Mouse (Mus musculus): ENCODE measurements around the gene Gps1.
"Not testable (repeated sequence)": the region's sequence is repeated elsewhere in the genome, so short reads cannot be mapped to it uniquely, and the experiment has no call there.

The Gps1 gene

DNA sequence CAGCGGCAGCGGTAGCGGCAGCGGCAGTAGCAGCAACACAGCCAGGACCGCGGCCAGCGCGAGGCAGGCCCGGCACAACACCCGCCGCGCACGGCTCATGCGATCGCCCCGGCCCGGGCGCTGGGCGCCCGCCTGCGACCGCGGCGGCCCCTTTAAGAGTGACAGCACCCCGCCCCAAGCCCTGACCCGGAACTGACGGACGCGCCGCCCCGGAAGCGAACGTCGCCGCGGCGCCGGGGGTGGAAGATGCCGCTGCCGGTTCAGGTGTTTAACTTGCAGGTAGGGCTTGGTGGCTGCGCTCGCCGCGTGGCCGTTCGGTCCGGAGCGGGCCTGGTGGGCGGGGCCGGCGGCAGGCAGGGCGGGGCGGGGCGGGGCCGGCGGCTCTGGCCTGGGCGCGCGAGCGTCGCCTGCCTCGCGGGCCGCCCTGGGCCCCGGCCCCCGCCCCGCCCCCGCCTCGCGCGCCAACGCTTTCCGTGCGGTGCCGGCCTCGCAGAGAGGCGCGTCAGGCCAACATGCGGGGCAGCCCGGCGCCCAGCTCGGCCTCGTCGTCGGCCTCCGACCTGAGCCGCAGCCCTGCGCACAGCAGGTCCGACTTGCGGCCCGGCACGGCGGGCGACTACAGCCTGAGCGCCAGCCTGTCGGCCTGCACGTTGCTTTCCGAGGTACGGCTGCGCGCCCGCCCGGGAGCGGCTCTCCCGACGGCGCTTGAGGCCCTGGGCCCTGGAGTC is at the start of gene Gps1, which contains the start of gene Rfng:
Gene Gps1, plus strand, starts transcription at position 209 of the 728 bp plus-strand sequence.
Gene Rfng, minus strand, starts transcription at position 144 of the 728 bp plus-strand sequence.
- DNase-seq (ENCODE audit: low spot score in 2 of 2): peak; percentile 78 to 80

DNA sequence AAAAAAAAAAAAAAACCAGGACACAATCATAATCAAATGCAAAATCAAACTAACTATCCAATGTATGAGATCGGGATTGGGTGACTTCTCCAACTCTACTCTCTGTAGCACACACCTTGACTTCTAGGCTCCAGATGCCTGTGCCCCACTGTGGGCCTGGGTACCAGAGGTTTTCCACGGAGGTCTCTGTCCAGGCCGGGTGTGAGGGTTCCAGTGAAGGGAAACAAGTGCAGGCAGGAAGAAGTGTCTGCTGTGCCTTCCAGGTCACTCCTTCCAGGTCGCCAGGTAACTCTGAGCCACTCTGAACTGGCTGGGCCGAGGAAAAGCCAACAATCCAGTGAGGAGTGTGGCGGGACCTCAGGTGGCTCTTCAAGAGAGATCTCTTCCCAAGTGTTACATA is 47.6 kb upstream of the Gps1 start:
- no peak for DNase-seq (ENCODE audit: low spot score in 2 of 2)

DNA sequence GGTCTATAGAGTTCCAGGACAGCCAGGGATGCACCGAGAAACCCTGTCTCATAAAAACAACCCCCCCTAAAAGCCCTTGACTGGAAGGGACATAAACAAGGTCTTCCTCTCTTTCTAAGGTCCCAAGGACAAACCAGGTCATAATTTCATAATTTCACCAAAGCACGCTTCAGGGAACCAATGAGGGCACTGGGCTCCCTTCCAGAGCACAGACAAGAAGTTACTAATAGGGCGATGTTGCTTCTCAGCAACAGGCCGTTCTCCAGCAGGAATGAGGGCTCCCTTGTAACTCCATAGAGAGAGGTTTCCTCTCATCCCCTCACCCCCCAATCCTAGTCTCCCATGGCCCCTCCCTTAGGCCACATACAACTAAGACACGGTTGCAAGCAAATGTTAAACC is 43.1 kb upstream of the Gps1 start:
- DNase-seq (ENCODE audit: low spot score in 2 of 2): no peak

DNA sequence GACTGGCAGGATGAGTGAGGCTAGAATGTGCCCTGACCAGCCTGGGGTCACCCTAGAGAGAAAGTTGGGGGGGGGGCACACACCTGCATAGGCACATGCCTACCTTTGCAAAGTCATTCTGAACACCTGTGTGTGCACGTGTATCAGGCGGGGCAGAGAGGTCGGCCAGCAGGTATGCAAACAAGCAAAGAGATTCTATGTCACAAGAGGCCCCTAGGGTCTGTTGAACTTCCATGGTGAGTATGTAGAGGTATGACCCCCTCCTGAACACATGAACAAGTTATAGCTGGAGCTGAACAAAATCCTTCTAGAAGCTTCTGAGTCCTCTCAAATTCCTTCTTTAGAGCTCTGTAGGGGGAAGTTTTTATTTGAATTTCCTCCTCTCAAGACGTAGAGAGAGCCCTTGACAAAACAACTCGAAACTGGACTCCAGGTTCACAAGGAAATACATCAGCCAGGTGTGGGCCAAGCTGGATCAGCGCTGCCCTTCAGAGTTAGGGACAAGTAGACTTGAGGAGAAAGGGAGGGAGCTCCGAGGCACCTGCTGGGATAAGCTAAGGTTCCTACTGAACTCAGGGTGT is 39.9 kb upstream of the Gps1 start:
- DNase-seq (ENCODE audit: low spot score in 2 of 2): no peak

DNA sequence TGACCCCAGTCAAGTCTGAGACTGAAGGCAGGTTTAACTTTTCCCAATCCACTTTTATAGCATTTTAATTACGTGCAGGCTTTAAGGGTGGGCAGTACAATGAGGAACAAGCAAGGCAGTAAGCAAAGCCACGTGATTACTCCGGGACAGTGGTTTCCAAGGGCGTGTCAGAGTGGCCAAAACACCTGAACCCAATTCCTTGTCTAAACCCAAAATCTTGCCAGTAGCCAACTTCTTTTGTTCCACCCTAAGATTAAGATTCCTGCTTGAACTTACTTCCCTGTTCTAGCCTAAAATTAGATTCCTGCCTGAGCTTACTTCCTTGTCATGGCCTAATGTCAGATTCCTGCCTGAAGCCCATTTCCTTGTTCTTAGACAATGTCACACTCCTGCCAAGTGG is 36.1 kb upstream of the Gps1 start:
- no peak for DNase-seq (ENCODE audit: low spot score in 2 of 2)

DNA sequence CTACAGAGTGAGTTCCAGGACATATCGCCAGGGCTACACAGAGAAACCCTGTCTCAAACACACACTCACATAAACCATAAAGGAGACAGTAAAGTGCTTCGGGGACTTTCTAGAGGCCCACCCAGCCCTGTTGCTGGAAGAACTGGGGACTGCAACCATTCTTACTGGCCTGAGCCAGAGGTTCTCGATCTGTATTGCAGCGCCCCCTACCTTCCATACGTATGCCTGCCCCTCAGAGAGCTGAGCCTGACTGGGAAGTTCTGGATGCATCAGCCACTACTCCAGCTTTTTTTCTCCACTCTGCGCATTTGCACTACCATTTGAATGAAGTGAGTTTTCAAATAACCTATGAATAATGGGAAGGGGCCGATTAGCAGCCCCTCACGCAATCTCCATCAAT is 34.6 kb upstream of the Gps1 start:
- peak in 1 of 2 experiments; percentile 8 for DNase-seq (ENCODE audit: low spot score in 2 of 2)

DNA sequence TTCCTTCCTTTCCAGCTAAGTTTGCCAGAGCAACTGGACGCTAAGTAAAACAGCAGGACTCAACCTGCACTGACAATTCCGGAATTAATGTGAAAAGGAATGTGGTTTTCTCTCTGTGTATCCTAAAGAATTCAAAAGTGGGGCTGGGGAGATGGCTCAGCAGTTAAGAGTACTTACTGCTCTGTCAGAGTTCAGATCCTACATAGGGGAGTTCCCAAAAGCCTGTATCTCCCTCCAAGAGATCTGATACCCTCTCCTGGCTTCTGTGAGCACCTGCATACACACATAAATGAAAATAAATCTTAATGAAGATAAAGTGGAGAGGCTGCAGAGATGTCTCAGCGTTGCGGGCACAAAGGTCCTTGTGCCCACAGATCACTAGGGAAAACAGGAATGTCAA is 32.5 kb upstream of the Gps1 start:
- DNase-seq (ENCODE audit: low spot score in 2 of 2): no peak

DNA sequence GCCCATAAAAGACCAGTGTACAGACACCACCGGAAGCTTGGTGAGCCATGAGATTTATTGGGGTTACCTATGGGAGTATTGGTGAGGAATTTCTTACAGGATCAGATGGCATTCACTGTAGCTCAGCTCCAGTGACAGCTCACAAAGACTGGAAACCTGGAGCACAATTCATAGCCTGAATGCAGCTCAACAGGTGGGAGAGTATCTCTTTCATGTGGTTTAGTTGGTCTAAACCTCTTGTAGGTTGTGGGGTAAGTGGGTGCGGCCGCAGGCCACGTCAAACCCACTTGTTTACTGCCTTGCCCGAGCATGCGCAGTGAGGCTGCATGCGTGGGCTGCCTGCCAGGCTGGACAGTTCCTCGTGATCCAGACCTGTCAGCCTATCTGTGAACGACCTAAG is 23.8 kb upstream of the Gps1 start:
- DNase-seq (ENCODE audit: low spot score in 2 of 2): no peak

DNA sequence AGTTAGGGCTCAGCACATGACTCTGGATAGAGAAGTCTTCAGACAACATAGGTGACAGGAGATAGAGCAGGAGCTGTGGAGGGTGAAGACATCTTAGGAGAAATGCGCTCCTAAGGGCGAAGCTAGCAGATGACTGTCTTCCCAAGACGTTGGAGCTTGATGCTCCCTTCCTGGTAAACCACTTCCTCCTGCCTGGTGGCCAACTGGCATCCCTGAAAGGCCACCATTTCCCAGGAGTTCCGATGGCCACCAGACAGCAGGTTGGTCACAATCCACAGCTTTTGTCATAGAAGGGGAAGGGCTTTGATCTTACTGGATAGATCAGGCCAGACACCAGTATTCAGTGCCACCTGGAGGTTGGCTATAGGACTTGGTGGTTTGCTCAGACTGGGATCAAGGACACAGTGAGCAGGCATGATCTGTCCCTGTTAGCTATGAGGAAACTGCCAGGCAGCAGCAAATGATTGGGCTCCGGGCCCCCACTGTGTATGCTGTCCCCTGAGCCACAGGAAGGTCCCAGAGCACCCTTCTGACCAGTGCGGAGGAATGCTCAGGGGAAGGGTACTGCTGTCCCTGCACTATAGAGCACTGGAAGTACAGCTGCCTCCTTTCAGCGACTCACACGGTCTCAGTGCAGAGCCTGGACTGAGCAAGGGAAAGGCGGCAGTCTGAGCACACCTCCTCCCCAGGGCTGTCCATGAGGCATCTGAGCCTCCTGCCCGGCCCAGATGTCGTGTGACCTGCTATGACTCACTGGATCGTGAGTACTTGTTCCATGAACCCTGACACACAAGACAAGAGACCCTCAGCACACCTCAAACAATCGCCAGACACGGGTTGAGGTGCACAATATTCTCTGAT is 22.0 kb upstream of the Gps1 start:
- DNase-seq (ENCODE audit: low spot score in 2 of 2): no peak

DNA sequence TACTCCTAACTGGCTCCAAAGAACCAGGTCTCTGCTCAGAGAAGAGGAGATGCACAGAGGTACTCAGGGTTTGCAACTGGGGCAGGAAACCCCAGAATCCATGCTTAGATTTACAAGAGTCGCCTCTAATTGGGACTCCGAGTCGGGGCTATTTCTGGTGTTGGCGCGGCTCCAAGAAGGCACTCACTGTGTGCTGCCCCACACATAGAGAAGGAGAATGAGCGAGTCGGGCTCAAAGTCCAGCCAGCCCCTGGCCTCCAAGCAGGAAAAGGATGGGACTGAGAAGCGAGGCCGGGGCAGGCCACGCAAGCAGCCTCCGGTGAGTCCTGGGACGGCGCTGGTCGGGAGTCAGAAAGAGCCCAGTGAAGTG is 21.4 kb upstream of the Gps1 start, which contains the start of gene Hmga1b:
Gene Hmga1b, plus strand, starts transcription at position 123 of the 370 bp plus-strand sequence.
- DNase-seq (ENCODE audit: low spot score in 2 of 2): not testable (repeated sequence)

DNA sequence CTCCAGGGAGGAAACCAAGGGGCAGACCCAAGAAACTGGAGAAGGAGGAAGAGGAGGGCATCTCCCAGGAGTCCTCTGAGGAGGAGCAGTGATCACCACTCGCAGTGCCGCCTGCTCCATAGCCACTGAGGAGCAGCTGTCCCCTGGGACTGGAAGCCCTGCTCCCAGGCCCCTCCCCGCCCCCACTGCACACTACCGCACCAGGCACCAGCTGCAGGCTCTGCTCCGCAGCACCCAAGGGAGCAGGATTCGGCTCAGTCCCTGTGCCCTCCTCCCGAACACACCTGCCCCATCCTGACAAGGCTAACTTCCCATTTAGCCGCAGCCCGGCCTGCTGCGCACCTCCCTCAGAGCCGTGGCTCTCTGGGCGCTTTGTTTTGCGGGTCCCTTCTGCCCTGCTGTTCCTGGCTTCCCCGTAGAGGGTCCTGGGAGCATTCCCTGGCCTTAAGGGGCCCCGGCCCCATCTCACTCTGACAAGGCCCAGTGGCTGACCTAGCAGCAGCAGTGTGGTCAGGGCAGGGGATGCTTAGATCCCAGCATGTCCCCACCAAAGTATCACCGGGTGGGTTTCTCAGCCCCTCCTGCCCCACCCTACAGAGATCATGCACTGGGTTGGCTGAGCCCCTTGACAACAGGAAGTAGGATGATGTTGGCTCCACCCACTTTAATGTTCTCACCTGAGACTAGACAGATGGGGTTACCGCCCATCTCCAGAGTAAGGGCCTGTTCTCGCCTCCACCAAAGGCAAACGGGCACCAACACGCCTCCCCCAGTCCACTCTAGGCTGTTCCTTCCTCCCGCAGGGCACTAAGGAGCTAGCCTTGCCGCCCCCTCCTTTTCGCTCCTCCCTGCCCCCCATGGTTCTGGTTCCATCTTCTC is 20.7 kb upstream of the Gps1 start:
- not testable (repeated sequence) for DNase-seq (ENCODE audit: low spot score in 2 of 2)

DNA sequence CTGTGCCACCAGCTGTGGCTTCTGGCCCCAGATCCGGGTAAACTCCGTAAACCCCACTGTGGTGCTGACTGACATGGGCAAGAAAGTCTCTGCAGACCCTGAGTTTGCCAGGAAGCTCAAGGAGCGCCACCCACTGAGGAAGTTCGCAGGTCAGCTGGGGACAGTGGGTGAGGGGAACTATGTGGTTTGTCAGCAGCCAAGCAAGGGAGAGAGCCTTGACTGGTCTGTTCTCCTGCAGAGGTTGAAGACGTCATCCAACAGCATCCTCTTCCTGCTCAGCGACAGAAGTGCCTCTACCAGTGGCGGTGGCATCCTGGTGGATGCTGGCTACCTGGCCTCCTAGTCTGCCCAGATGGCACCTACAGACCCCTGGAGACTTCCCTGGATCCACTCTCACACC is 17.0 kb upstream of the Gps1 start:
- not testable (repeated sequence) for DNase-seq (ENCODE audit: low spot score in 2 of 2)

DNA sequence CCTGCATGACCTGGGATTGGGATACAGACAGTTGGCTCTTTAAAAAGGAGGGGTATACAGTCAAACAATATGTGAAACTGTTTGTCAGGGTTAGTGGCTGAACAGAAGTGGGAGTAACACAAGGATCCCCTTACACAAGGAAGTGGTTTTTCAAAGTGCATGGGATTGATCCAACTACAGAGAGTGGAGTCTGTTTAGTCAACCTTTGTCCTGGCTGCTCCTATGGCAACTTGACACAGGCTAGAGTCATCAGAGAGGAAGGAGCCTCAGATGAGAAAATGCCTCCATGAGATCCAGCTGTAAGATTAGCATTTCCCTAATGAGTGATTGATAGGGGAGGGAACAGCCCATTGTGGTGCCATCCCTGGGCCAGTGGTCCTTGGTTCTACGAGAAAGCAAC is 15.9 kb upstream of the Gps1 start:
- no peak for DNase-seq (ENCODE audit: low spot score in 2 of 2)

DNA sequence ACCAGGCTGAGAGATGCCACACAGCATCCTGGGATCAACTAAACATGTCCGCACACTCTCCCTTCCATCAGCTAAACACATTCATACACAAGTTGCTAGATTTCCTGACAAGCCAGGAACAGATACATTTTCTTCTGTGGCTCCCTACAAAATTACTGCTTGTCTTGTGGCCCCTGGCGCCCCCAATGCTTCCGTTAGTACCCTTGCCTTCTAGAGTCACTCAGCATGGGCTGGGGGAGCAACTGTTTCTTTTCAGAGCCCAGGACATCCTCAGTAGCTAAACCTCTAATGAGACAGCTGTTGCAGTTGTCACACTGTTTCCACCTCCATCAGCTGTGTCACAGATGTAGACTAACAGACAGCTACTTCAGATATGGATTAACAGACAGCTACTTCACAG is 11.3 kb upstream of the Gps1 start:
- no peak for DNase-seq (ENCODE audit: low spot score in 2 of 2)

DNA sequence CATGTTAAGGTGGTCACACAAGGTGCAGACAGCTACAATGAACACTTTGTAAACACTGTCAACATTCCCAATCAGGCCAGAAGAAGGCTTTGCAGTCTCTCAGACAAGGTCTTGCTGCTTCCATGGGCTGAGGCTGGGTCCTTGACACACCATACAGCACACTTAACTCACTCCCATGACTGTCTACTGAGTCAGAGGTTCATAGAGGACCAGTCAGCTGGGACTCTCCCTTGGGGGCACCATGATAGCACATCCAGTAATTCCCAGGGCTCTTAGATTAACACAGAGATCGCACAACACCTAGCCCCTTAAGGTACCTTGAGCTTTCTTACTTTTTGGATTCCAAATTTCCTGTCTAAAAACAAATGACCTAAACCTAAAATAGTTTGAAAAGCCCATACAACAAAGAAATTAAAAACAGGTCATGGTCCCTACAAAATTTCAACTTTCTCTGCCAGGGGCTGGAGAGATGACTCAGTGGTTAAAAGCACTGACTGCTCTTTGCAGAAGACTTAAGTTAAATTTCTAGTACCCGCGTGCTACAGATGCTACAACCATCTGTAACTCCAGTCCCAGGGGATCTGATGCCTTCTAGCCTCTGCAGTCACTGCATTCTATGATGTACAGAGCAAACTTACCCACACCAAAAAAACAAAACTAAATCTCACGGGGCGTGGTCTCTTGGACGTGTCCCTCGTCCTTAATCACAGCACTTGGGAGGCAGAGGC is 10.4 kb upstream of the Gps1 start:
- no peak for DNase-seq (ENCODE audit: low spot score in 2 of 2)

DNA sequence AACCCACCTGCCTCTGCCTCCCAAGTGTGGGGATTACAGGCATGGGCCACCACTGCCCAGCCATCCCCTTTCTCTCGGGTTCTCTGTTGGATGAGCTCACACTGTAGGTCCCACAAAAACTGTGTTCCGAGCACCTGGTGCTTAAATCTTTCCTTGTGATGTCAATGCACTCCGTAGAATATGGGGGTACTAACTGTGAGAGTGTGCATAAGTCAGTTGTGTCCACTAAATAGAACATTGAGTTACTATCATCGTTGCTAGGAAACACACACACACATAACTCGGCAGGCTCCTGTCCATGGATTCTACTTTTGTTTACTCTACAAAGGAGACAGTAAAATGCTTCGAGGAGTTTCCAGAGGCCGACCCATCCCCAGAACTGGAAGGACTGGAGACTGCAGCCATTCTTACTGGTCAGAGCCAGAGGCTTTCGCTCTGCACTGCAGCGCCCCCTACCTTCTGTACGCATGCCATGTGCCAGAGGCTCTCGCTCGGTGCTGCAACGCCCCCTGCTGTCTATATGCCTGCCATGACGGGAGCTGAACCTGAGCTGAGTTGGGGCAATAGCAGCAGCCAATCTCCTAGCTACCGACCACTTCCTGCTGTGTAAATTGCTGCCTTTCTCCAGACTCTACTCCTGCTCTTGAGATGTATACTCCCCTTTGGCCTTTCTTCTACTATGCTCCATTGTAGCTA is 8.2 kb upstream of the Gps1 start:
- peak; percentile 95 to 96 for DNase-seq (ENCODE audit: low spot score in 2 of 2)

DNA sequence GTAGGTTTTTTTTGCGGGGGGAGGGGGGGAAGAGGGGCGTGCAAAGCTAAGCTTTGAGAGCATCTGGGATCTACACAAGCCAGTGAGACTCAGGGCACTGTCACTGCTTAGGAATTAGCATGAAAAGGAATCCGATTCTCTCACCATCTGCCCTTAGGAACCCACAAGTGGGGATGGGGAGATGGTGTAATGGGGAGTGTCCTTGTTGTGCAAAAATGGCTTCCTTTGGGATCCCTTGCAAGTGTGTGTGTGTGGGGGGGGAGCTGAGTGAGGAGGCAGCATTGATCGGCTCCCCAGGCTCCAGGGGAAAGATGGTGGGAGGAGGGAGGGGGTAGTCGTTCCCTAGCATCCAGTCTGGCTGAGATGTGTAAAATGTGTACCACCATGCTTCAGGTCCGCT is 6.9 kb upstream of the Gps1 start:
- no peak for DNase-seq (ENCODE audit: low spot score in 2 of 2)

DNA sequence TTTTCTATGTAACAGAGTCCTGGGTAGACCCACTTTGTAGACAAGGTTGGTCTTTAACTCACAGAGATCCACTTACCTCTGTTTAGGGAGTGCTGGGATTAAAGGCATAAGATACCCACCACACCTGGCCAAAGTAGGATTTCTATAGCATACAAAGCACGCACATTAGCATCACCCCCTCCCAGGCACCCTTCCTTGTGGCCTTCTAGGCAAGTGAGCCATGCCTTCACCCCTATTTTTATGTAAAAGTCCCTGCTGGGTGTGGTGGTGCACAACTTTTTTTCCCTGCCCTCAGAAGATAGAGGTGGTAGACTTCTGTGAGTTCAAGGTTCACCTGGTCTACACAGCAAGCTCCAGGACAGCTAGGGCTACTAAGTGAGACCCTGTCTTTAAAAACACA is 4.2 kb upstream of the Gps1 start:
- no peak for DNase-seq (ENCODE audit: low spot score in 2 of 2)

DNA sequence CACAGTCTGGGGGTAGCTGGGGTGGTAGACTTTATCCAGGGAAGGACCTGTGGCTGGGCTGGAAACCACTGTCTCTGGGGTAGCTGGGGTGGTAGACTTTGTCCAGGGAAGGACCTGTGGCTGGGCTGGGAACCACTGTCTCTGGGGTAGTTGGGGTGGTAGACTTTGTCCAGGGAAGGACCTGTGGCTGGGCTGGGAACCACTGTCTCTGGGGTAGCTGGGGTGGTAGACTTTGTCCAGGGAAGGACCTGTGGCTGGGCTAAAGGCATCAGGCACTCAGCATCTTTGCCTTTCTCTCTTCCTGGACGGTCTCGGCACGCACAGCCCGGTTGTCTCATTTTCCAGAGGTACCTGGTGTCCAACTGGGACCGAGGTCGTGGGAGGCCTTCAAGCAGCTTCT is 2.7 kb upstream of the Gps1 start:
- not testable (repeated sequence) for DNase-seq (ENCODE audit: low spot score in 2 of 2)

DNA sequence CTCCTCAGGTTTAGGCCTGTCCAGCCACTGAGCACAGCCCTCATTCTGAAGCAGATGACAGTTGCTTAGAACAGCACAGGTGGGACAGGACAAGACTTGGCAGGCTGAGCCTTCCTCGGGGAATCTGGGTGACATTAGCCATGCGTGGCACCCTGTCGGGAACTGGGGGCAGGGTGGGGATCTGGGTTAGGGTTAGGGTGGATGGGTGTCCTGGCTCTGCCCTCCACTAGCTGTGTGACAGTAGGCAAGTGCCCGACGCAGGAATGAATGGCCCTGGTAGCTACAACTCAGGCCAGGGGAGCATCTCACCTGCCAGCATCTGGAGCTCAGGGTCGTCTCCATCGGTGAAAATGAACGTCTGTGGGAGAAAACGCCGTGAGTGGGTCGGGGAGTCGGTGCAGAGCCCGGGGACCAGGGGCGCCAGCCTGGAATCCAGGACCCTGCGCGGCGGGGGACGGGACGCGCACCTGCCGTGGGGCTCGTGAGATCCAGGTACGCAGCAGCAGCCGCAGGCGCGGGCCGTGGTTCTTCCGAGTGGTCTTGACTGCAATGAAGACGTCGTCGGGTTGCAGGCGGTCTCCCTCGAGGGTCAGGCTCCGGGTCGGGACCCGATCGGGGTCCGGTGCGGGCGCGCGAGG is 527 bp upstream of the Gps1 start:
- DNase-seq (ENCODE audit: low spot score in 2 of 2): no peak

All from frontal cortex, postnatal 36 days (tissue).